Mouse (Mus musculus) splenic B cell, adult 2 months (primary cell): ENCODE data around the gene Foxc2.

ENCODE experiments used
- DNase-seq: peaks from one replicate; pipeline ENCODE4 v3.0.0-alpha.2; 2011; ENCODE audit warnings: low read depth, low spot score
- H3K27me3 ChIP-seq: 2 replicates; pipeline ENCODE4 v1.6.1; 2012; ENCODE audit warnings: mild to moderate bottlenecking, low read length, moderate library complexity, mixed read lengths; ENCODE audit not compliant: control insufficient read depth, poor library complexity, insufficient read depth, severe bottlenecking
- H3K36me3 ChIP-seq: 2 replicates; pipeline ENCODE4 v1.6.1; 2012; ENCODE audit warnings: mild to moderate bottlenecking, low read length, moderate library complexity, mixed read lengths; ENCODE audit not compliant: control insufficient read depth, poor library complexity, insufficient read depth, severe bottlenecking

Gene Foxc2

DNA sequence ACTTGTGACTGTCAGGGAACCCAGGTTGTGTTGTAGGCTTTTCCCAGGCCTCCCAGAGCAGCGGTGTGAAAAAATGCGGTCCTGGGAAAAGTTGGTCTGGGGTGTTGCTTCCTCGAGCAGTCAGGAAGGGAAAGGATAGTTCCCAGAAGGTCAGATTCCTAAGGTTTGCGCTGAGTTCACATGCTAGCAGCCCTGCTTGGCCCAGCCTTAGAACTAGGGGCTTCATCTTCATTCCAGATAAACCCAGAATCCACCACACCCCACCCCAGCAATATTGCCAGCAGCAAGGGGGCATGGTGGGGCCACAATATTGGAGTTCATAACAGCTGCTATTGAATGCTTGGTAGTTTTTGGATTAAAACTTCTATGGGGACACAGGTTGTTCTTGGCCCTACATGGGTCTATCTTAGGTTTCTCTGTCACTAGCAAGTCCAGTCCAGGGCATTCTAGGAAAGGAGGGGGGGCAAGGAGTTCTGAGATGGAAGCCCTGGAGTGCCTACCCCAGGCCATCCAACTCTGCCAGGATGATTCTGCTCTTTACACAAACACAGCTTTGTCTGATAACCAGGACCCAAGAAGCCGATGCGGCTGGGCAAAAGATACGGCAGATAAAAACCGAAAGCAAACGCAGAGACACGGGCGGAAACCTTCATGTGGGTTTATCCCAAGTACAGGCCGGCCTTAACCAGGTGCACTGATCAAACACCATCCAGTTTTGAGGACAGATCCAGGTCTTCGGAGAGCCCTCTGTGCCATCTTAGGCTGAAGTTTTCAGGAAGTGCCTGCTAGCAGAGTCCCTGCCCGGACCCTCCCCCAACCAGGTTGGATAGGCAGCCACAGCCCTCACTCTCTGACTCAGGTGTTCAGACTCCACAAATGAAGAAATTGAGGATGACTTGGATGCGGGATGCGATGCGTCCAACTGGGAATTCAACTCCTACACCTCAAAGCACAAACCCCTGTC lies 4.8 kb downstream of the Foxc2 start:
- Histone ChIP-seq H3K36me3 (no peaks in the 10 kb centered on the region), H3K27me3 (peaks cover 3% of the 10 kb centered on the region)
- peak; percentile 26 for DNase-seq

DNA sequence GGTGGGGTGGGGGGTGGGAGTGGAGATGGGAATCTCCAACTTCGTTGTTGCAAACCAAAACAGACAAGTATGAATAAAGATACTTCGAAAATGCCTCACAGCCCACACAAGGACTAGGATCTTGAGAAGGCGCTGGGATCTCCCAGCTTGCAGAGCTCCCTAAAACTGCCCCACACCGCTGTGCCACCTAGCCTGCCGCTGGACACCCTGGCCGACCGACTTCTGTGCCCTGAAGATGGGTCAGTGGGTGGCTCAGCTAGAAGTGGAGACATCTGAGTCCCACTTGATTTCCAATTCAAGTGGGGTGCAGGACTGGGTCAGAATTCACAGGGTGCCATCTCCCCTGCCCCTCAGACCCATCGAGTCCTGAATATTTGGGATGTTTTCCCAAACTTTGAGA lies 5.7 kb downstream of the Foxc2 start:
- no peak for DNase-seq
- H3K36me3 ChIP-seq: no peaks in the 10 kb centered on the region
- H3K27me3 ChIP-seq: no peaks in the 10 kb centered on the region; the same call in 1 of the 2 replicates

DNA sequence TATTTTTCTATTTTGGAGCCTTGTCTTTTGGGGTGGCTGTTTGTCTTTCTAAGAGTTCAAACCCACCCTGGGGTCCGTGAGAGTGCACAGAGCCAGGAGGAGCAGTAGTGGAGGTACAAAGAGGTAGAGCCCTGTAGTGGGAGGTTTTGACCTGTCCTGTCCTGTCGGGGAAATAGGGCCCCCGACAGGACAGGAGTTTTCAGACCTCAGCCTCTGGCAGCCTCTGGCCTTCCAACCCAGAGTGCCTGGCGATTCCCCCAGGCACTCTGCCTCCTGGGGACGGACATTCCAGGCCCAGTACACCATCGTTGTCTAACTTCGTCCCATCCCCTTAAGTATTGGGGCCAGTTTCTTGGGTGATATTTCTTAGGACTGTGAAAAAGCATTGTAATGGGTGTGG lies 6.4 kb downstream of the Foxc2 start:
- no peaks in the 10 kb centered on the region for H3K36me3 ChIP-seq
- no peak for DNase-seq
- H3K27me3 ChIP-seq: no peaks in the 10 kb centered on the region; the same call in 1 of the 2 replicates

DNA sequence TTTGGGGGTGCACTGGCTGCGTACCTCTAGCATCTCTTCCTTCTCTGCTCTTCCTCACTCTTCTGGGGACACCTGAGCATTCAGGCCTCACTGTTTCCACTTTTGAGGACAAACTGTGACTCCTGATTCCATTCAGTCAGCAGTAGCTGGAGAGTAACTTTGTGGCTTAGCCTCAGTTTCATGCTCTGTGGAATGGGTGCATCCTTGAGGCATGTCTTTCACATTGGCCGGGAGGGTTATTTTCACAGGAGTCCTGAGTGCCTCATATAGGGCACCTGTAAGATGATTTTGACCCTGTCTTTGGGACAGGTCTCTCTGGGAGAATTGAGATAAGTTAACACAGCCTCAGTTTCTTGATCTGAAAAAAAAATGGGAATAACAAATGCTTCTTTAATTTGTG lies 7.1 kb downstream of the Foxc2 start:
- DNase-seq: no peak
- Histone ChIP-seq H3K27me3 (no peaks in the 10 kb centered on the region; the same call in 1 of the 2 replicates), H3K36me3 (no peaks in the 10 kb centered on the region)

DNA sequence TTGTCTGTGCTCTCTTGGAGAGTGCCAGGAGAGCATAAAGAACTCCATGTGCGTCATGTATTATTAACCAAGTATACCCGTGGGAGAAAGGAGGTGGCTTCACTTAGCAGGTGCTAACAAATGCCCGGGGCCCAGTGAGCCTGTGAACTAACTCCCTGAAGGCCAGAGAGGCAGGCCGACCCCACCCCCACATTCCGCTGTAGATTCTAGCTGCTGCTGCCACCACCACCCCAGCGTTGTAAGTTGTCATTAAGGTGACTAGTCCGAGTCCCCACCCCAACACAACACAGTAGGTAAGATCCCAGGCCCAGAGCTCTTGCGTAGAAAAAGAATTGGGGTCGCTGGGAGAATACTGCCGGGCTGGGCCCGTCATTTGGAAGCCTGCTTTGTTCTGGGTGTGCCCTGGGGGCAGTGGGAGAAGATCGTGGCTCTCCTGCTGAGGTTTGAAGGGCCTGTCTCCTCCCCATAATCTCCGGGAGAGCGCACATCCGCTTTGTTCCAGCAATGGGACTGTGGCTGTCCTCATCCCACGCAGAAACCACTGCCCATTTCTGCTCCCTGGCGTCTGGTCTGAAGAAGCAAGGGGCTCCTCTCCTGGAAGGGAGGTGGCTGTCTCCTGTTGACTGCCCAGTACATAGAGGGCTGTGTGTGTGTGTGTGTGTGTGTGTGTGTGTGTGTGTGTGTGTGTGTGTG lies 8.7 kb downstream of the Foxc2 start:
- H3K27me3 ChIP-seq: no peaks in the 10 kb centered on the region; the same call in 1 of the 2 replicates
- DNase-seq: no peak
- no peaks in the 10 kb centered on the region for H3K36me3 ChIP-seq

DNA sequence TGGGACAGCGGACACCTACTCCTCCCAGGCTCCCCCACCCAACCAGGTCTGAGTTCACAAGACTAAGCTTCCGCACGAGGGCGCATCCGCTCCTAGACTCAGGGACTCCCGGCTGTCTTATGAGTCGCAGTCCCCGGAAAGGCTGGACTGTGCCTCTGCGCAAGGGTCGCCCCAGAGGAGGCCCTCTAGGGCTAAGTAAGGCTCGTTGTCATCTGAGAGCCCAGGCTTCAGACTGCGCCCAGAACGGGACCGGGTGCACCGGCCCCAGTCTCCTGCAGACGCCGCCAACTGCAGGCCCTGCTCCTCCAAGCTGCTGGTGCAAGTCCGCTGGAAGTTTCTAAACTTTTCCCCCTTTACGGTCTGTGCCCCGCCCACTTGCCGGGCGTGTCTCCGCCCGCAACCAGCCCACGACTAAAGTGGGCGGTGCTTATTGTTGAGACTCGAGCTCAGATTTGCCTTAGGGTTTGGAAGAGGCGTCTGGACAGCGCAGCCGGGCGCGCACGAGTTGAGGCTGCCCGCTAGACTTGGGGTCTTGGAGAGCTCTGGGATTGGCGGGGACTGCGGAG lies 9.4 kb downstream of the Foxc2 start:
- Histone ChIP-seq H3K27me3 (no peaks in the 10 kb centered on the region; the same call in 1 of the 2 replicates), H3K36me3 (no peaks in the 10 kb centered on the region)
- DNase-seq: peak; percentile 36

DNA sequence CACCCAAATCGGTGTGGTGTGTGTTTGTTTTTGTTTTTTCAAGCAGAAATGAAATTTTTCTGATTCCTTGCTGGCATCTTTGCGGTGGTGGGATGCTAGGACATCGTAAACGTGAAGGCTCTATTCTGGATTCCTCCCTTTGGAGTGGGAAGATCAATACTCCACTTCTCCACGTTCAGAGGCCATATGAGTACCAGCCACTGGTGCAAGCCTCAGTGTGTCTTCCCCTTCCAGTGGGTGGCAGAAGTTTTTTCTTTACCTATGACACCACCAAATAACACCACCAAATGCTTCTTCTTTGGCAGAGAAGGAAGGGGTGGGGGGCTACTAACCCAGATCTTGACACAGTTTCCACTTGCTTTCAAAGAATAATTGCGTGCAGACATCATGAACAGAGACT lies 10.2 kb downstream of the Foxc2 start:
- Histone ChIP-seq H3K27me3 (no peaks in the 10 kb centered on the region; the same call in 1 of the 2 replicates), H3K36me3 (no peaks in the 10 kb centered on the region)
- DNase-seq: no peak

DNA sequence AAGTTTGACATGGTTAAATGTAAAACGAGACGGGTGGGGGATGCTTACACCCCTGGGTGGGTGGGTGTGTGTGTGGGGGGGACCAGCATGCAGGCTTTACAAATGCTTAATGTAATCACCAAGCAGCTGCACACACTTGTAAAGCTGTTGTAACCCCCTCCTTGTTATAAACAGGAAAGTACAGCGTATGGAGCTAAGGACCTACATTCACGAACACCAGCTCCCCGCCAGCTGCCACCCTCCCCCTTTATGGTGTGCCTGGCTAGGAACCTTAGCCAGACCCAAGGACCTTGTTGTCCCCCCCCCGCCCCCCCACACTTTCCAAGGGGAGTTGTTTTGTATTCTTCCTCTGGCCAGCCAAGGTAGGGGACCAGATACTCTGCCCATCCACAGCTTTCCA lies 10.7 kb downstream of the Foxc2 start:
- DNase-seq: no peak
- no peaks in the 10 kb centered on the region; the same call in 1 of the 2 replicates for H3K27me3 ChIP-seq
- H3K36me3 ChIP-seq: no peaks in the 10 kb centered on the region

DNA sequence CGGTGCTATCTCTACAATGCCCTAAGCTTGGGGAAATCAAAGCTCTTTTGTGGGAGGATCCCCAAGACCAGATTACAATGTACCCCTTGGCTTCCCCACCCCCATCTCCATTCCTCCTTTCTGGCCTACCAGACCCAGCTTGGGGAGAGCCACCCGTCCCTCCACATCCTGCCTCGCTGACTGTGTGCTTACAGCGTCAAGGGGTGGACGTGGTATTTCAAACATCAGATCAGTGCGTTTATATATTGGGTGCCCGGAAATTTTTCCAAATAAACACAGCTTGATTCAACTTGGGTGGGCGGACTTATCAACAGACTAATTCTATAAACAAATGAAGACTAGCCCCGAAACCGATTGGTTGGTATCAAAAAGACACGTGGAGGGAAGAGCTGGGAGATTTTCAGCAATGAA lies 11.3 kb downstream of the Foxc2 start:
- no peaks in the 10 kb centered on the region; the same call in 1 of the 2 replicates for H3K27me3 ChIP-seq
- H3K36me3 ChIP-seq: no peaks in the 10 kb centered on the region
- DNase-seq: no peak

DNA sequence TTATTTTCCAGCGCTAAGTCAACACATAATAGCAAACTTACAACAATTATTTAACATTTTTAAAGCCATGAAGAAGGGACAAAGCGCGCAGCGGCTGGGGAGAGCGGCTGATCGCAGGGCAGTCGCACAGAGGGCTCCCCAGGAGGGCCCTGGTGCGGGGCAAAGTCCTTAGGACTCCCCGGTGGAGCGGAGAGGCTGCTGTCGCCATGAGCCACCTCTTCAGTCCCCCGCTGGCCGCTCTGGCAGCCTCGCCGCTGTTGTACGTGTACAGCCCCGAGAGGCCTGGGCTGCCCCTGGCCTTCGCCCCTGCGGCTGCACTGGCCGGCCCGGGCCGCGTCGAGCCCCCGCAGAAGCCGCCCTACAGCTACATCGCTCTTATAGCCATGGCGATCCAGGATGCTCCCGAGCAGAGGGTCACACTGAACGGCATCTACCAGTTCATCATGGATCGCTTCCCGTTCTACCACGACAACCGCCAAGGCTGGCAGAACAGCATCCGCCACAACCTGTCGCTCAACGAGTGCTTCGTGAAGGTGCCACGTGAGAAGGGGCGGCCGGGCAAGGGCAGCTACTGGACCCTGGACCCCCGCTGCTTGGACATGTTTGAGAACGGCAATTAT lies 11.9 kb downstream of the Foxc2 start, which contains the start of gene Foxl1:
Gene Foxl1 (plus strand): TSS at position 185 of the 620 bp plus-strand sequence.
- DNase-seq: no peak
- Histone ChIP-seq H3K27me3 (no peaks in the 10 kb centered on the region; the same call in 1 of the 2 replicates), H3K36me3 (no peaks in the 10 kb centered on the region)

DNA sequence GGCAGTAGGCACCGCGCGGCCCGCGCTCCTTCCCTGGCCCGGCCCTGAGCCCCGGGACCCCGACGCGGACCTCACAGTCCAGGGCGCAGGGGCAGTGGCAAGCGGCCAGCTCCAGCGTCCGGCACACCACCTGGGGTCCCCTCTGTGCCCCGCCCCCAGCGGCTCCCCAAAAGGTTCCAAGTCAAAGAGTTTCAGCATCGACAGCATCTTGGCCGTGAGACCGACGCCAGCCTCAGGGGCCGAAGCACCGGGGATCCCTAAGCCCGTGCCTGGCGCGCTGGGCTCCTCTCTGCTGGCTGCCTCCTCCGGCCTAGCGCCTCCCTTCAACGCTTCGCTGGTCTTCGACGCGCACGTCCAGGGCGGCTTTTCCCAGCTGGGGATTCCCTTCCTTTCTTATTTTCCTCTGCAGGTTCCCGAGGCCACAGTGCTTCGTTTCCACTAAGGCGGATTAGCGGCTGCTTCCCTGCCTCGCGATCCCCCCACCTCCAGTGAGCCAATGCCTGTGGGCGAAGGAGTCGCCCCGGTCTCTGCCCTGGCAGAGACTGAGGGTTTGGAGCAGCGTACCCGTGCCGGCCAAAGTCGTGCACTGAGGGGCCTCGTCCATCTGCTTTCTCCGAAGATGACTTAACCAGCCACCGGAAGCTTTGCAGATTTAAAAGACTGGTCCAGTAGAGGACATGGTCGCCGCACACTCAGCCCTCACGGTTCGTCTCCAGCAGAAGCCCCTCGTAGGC lies 12.7 kb downstream of the Foxc2 start:
- no peak for DNase-seq
- Histone ChIP-seq H3K27me3 (no peaks in the 10 kb centered on the region; the same call in 1 of the 2 replicates), H3K36me3 (no peaks in the 10 kb centered on the region)

DNA sequence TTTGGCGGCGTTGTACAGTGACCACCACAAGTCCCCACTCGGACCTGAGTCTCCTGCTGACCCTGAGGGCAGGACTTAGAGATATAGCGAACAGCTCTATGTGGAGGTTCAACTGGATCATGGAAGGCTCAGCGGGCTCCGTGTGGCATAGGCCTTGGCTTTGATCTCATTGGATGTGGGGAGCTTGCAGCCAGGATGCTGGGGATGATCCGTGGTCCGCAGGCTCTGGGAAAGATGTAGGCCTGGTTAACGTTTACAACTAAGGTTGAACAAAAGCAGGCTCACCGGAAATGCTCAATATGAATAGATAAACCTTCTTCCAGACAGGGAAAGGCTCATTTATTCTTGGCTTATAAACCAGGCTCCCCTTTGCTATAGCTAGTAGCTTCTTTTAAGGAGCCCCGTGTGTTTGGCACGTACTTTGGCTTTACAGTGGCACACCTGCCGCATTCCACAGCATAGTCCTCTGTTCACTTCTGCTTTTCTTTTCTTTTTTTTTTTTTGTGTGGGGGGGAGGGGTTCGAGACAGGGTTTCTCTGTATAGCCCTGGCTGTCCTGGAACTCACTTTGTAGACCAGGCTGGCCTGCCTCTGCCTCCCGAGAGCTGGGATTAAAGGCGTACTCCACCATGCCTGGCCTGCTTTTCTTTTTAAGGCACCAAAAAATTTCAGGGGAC lies 13.4 kb downstream of the Foxc2 start:
- H3K36me3 ChIP-seq: no peaks in the 10 kb centered on the region
- no peaks in the 10 kb centered on the region; the same call in 1 of the 2 replicates for H3K27me3 ChIP-seq
- no peak for DNase-seq

DNA sequence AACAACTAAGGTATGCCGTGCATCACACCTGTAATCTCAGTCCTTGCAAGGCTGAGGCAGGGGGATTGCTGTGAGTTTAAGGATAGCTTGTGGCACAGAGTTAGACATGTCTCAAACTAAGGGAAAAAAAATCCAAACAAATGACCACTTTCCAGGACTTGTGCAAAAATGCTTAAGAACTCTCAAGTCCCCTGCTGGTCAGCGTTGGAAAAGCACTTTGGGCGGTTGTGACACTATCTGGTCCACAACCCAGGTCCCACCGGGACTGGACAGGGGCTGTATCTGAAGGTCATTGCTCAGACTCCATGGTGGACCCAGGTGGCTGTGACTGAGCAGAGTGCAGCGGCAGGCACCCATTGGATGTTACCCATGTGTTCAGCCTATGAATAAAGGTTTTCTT lies 14.6 kb downstream of the Foxc2 start:
- DNase-seq: peak; percentile 49

More for the DNA sequence above, 14.6 kb downstream of the Foxc2 start:
- Histone ChIP-seq H3K27me3 (no peaks in the 10 kb centered on the region; the same call in 1 of the 2 replicates), H3K36me3 (no peaks in the 10 kb centered on the region)
